Mouse (Mus musculus): ENCODE results near the gene Olfr556.
A peak's percentile ranks its signal among the peaks of the same experiment; 100 is the strongest.
"Not testable (repeated sequence)": the region's sequence is repeated elsewhere in the genome, so short reads cannot be mapped to it uniquely, and the experiment has no call there.

The Olfr556 gene

DNA sequence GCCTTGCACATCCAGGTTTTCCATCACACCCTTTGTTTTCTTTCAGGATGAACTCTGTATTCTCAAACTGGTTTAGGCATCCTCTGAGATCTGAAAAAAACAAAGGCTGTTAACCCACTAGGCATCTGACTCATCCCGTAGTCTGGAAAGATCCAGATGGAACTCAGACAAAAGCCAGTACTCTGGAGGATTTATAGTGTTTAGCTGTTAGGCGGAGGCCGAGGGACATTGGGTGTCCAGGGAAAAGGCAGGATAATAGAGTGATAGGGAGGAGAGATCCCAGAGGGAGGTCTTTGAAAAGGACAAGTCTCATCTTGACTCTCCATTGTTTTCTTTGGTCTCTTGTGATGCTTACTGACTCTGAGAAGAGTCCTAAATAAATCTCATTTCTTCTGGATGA is at the start of gene Olfr556:
TSS of gene Olfr556 (plus strand) at position 301 of the 400 bp plus-strand sequence.
- no peak for DNase-seq

DNA sequence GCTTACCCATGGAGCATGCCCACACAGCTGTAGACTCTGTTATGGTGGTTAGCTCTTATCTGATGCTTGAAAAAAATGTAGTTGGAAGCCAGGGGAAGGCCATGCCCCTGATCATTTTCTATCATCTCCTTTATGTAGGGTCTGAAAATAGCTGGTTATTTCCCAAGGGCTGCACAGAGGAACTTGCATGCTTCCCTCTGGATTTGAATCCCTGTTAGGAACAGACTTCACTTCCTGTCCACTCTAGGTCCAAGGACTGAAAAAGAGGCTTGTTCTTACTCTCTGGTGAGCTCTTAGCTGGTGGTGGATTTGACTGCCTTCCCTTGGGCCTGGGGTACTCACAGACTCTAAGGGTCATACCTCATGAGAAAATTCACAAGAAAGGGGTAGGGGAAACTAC is 46.6 kb upstream of the Olfr556 start, which contains the start of gene Olfr553:
TSS of gene Olfr553 (minus strand) at position 101 of the 400 bp plus-strand sequence.
- DNase-seq, result no peak

DNA sequence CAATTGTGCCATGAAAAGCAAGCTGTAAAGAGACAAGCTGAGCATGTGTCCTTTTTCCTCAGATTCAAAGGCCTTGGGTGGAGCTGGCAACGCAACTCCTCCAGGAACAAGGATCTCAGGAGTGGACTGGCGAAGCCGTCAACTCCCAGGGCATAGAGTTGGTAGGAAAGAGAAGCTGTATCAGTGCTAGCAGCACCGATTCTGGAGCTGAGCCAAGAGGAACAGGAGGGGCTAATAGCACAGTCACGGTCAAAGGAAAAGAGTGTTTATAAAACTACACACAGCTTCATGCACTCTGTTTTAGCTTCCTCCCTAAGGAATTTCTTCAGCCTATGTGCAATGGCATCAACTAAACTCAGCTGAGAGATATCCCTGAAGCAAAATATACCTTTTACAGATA is 45.1 kb upstream of the Olfr556 start:
- DNase-seq, result no peak

DNA sequence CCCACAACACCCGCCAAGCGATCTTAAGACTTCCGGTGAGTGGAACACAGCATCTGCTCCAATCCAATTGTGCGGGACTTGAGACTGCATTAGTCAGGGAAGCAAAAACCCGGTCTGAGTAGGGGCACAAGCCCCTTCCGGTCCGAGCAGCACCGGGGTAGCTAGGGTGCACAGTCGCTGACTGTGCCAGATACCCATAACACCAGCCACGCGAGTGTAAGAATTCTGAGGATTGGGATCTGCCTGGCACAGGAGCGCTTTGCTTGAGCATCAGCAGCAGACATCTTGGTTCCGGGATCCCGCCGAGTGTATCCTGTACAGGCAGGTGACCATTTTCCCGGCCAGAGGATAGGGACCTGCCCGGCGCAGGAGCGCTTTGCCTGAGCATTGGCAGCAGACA is 44.3 kb upstream of the Olfr556 start:
- not testable (repeated sequence) for DNase-seq

DNA sequence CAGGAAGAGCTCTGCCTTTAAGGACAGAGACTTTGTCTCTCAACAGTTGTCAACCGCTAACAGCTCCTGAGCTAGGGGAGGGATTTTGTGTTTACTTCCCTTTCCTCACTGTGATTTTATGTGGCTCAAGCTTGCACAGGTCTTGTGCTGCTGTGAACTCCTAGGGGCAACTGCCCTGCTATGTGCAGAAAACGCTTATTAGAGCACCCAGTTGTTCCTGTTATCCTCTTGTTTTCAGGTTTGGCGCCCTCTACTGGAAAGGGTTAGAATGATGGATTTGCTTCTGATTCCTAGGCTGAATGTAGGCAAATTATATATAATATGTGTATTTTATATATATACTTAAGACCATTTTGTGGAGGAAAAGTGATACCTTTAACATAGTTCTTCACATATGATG is 28.0 kb upstream of the Olfr556 start:
- no peak for DNase-seq

DNA sequence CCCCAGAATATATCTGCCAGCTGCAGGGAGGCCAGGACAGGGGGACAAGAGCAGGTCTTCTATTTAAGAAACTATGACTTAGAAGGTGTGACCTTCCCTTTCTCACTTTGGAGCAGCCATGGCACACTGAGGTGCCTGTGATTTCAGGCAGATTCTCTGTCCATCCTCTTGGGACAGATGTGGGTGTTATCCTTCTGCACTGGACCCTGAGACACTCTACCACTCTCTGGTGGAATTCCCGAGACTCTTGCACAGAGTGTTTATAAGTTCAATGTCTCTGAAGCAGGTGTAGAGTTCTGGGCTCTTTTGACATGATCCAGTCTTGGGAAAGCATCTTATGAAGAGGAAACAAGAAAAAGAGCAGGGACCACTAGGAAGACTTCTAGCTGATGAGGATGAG is 26.6 kb upstream of the Olfr556 start, which contains the start of gene Olfr554:
TSS of gene Olfr554 (plus strand) at position 301 of the 400 bp plus-strand sequence.
- DNase-seq, result no peak

DNA sequence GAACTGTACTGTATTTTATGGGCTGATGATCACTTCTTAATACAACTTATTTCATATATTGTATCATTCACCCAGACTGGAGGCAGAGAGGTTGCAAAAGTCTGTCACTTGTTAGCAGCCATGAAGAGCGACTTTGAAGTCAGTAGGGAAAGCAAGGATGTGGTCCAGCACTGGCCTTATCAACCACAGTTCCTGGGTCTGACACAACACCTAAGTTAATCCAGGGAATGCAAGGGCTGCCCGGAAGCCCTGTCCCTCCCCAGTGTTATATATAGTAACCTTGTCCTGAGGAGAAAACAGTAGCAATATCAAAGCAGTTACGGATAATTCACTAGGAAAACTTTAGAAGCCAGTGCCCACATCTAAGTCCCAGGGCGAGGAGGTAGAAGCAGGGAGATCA is 19.8 kb upstream of the Olfr556 start:
- DNase-seq, result not testable (repeated sequence)

DNA sequence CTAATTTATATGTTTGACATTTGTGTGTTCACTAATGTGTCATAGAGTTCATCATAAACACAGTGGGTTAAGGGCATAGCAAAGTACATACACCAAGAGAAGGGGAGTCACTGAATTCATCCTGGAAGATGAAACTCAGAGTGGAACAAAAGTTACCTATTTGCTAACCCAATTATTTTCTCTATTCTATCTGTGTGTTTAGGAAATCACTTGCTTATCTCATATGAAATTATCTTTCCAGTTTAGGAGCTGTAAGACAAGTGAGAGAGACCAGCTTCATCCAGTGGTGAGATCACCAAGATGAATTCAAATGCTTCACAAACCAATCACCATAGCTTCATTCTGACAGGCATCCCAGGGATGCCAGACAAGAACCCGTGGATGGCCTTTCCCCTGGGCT is 6.2 kb upstream of the Olfr556 start, which contains the start of gene Olfr555:
TSS of gene Olfr555 (plus strand) at position 301 of the 400 bp plus-strand sequence.
- DNase-seq, result no peak

DNA sequence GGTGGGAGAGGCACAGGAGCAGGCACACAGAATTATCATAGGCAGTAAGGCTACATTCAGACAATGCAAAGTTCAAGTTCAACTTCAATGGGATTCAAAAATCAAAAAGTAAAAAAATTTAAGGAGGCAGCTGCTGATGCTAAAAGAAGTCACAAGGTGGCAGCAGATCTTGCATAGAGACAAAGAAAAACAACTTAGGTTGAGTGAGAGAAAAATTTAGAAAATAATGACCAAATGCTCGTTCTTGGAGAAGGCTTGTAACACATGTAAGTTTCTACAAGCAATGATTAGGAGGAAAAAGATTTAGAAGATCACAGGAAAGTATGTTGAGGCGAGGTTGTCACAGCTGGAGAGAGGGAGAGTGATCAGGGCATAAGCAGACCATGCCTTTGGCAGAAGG is 679 bp downstream of the Olfr556 start:
- no peak for DNase-seq

DNA sequence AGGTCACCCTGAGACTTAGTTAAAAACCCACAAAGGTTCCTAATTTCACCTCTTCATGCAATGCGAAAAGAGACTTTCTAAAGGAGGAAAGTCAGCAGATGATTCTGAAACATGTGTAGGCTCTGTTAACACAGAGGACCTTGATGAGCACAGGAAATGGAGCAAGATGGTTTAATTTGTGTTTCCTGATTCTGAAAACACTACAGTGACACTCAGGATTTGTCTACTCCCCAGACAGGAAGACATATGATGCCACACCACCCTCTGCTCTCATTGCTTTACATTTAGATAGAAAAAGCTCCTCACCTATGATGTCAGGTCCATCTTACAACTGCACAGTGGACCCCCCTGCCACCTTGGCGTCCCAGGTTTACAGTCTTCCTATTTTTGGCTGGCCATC is 11.5 kb downstream of the Olfr556 start:
- no peak for DNase-seq

DNA sequence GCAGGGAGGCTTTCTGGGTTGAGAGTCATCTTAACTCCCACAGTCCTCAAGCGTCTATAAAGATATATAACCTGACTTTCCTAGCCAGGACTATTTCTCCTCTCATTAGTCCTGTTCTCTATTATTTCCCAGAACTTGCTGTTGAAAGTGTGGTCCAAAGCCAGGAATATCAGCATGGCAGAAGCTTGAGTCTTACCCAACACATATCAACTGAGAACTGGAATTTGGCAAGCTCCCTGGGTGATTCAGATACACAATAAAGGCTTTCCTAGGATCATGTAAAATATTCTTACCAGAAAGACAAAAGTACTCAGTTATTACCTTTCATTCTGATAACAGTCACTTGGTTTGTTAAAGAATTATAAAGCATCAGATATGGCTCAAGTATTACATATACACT is 17.2 kb downstream of the Olfr556 start:
- DNase-seq, result no peak

DNA sequence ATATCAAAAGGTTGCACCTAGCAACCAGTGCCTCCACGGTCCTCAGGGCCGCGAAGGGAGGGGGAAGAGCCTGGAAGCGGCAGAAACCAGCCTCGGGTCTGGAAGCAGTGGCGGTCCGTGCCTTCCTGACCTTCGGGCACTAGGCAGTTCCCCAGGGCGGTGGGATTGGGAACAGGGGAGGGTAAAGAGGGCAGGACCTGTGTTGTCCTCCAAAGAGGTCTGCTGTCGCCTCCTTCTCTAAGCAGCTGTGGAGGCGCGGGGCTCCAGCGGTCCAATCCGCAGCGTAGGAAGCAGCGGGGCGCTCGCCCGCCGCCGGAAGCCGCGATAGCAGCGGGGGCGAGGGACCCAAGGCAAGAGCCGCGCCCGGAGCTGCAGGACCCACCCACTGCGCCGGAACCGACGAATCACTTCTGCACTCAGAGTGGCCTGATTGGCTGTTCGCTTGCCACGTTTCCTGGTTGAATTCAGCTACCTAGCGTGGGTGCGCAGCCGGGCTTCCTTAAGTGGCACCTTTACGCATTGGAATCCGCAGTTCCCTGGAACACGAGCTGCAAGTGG is 22.3 kb downstream of the Olfr556 start, which contains the start of gene Trim68:
TSS of gene Trim68 (minus strand) at position 384 of the 558 bp plus-strand sequence.
- DNase-seq, result peak; percentile 83

DNA sequence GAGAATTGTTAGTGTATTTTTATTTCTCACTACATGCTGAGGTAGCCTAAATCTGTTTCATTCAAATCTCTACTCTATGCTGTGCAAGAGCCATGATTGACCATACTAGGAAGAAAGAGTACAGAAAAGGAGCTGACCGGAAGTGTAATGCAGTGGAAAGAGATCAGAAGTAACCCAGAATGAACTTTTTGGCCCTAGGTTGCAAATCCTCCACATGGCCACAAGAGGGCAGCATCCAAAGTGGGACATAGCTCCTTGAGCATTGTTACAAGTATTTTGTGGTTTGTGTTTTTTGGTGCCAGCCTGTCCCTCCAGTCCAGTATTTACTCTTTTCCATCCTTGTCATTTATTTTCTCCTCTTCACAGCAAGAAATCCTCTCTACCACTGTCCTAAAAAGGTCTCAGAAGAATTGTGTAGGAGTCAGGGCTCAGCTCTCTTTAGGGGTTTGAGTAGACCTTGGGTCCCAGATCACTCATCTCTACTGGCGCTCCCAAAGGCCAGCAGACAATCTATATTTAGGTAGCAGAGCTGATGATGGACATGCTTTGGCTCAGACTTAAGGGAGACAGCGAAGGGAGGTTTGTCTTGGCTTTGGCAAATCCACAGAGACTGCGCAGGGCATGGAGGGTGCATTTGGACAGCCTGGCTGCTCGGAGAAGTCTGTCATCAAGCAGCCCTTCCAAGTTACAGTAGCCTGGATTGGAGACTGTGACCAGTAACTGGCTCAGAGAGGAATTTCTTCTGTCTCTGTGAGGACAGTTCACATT is 30.8 kb downstream of the Olfr556 start, which contains the start of gene Olfr557:
TSS of gene Olfr557 (plus strand) at position 553 of the 768 bp plus-strand sequence.
- DNase-seq, result peak; percentile 30

DNA sequence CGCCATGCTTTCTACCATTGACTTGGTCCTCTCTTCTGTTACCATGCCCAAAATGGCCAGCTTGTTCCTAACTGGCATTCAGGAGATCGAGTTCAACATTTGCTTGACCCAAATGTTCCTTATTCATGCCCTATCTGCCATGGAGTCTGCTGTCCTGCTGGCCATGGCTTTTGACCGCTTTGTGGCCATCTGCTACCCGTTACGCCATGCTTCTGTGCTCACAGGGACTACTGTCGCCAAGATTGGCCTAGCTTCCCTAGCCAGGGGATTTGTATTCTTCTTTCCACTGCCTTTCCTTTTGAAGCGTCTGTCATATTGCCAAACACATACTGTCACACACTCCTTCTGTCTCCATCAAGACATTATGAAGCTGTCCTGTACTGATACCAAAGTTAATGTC is 33.8 kb downstream of the Olfr556 start:
- DNase-seq, result no peak

DNA sequence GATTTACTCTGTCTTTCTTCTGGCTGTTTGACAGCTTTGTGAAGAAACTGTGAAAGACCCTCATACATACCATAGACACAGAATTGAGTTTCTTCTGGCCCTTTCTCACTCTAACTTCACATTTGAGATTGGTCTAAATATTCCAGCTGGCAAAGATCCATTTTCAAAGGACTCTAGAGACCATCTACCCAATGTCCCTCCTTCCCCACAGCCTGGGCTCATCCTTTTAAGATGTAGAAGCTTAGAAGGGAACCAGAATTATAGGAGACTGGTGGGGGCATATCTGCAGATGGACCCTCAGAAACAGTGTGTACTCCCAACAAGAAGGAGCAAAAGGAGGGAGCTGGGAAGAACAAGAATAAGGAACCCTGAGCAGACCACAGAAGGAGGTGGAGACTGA is 37.2 kb downstream of the Olfr556 start, which contains the start of gene Olfr558:
TSS of gene Olfr558 (plus strand) at position 301 of the 400 bp plus-strand sequence.
- DNase-seq, result no peak

DNA sequence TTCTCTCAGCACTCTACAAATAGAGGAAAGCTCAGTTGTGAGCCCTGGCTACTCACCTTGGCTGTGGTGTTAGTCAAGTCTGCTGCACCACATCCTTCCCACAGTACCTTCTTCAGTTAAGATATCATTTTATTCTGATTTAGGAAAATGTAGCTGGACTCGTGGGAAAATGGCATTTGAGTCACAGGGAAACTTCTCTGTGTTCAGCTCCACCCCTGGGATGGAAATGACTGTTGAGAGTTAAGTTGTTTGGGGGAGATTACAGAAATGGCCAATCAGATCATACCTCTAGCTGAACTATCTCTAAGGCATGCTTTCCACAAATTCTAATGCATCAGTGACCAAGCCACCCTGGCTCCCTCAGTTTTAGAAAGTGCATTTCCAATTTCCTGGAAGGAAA is 54.3 kb downstream of the Olfr556 start, which contains the start of gene Olfr33:
TSS of gene Olfr33 (minus strand) at position 101 of the 400 bp plus-strand sequence.
- no peak for DNase-seq

Measured in right cerebral cortex, postnatal 4 days (tissue).